Mouse (Mus musculus) gastrocnemius, adult 2 months (tissue): ENCODE measurements around the gene Serpina1e. TPM values are rescaled to one million over a fixed set of nuclear protein-coding genes. Genes with fewer than 3 reads are reported as not detected.
"Not testable (repeated sequence)": the region's sequence is repeated elsewhere in the genome, so short reads cannot be mapped to it uniquely, and the experiment has no call there.

Experiments
- DNase-seq: peaks from one replicate; pipeline ENCODE4 v3.0.0; 2022
- H3K27ac ChIP-seq: fragments of 200-600 bp; 2 replicates; pipeline ENCODE4 v1.8.1; 2022; ENCODE audit warnings: mild to moderate bottlenecking
- H3K4me3 ChIP-seq: fragments of 200-600 bp; 2 replicates; pipeline ENCODE4 v1.8.1; 2022; ENCODE audit warnings: mild to moderate bottlenecking, moderate library complexity
- CTCF ChIP-seq: fragments of 200-600 bp; IDR thresholded peaks from 2 replicates; pipeline ENCODE4 v1.8.1; 2022; ENCODE audit warnings: antibody characterized with exemption, mild to moderate bottlenecking, moderate library complexity
- intact Hi-C: fragments of 180-260 bp; cut with DNase I; formaldehyde crosslinking; loops from one replicate; pipeline ENCODE4 v1.15.1; 2025
- total RNA-seq, 2 experiments: library from RNA; stranded (reverse); gene quantifications; 2 replicates each; pipeline ENCODE4 v1.2.3; 2021

The Serpina1e gene
- total RNA-seq, 2 experiments from 2014 or later = 0.17 TPM; not detected in 1

DNA sequence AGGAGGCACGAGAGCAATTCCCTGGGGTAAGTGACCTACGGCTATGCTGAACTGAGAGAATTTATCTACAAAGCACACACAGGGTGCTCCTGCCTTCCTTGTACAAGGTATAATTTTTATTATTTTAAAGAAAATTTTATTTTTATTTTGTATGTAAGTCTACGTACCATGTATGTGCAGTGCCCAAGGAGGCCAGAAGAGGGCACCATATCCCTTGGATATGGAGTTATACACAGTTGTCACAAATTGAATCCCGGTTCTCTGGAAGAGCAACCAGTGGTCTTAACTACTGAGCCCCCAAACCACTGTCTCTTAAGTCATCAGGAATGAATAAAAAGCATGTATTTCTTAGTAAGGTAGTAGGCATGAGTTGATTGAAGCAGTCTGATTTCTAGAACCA, 26.2 kb upstream of the Serpina1e start:
- no peak overlapping the region for H3K4me3 ChIP-seq
- H3K27ac ChIP-seq = no peak overlapping the region
- intact Hi-C loops = no loop called here
- TF ChIP-seq CTCF = peak; percentile 77
- DNase-seq = peak; percentile 47

DNA sequence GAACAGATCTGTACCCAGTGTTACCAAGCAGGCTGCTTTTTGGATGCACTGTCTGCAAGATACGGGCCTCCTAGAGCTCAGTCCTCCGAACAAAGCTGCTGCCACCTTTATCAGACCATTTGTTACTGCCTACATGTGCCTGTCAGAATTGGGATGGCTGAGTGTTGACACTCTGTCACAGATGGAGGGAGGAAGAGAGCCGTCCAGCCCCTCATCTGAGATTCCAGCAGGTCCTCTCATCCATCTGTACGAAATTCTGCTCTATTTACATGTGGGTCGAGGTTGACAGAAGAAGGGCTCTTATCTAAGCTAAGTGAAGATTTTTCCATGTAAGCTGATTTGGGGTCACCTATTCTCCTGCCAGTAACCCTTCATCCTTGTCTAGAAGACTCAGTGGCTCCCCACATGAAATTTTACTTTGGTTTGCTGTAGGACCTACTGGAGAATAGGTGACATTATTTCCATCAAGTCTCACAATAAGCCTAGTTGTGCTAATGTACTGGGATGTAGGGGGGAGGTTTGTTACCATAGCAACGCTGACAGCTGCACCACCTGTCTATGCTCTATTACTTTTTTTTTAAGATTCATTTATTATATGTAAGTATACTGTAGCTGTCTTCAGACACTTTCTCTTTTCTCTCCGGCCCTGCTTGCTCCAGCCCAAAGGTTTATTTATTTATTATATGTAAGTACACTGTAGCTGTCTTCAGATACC, 23.0 kb upstream of the Serpina1e start:
- intact Hi-C loops = no loop called here
- no peak for DNase-seq
- Histone ChIP-seq H3K27ac (no peak overlapping the region), H3K4me3 (no peak overlapping the region)
- TF ChIP-seq CTCF = no peak

DNA sequence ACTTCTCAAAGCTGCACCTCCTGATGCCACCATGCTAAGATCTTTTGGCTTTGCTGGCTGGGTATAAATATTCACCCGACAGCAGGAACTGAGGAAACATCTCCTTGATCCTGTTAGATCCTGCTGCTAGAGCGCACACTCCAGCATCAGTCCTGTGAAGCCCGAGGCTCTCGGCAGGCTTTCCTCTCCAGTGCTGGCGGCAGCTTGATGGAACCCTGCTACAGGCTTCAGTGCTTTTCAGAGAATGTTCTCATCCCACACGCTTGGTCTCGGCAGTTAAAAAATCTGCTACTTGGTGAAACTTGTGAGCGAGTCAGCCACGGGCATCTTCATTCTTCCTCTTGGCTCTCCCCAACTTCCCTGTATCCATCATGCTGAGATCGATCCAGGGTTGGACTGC, 19.5 kb upstream of the Serpina1e start:
- no peak for DNase-seq
- TF ChIP-seq CTCF = no peak
- intact Hi-C loops = no loop called here
- H3K27ac ChIP-seq = no peak overlapping the region
- no peak overlapping the region for H3K4me3 ChIP-seq

DNA sequence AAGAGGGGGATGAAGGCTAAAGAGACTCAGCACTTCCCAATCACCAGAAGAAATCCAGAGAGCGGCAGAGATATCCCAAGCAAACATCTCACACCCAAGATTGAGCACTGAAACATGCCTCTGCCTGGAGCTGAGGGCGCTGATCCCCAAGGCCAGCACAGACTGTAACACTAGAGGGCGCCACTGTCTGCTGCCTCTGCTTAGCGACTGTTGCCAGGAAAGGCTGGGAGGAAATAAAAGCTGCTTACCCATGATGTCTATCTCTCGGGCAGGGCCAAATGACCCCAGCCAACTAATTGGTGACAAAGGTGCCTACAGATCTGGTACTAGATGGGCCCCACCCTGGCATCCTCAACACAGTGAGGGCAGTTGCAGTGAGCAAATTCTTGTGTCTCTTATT, 19.1 kb upstream of the Serpina1e start:
- intact Hi-C loops = no loop called here
- peak; percentile 51 for TF ChIP-seq CTCF
- H3K4me3 ChIP-seq = no peak overlapping the region
- DNase-seq = no peak
- no peak overlapping the region for H3K27ac ChIP-seq

DNA sequence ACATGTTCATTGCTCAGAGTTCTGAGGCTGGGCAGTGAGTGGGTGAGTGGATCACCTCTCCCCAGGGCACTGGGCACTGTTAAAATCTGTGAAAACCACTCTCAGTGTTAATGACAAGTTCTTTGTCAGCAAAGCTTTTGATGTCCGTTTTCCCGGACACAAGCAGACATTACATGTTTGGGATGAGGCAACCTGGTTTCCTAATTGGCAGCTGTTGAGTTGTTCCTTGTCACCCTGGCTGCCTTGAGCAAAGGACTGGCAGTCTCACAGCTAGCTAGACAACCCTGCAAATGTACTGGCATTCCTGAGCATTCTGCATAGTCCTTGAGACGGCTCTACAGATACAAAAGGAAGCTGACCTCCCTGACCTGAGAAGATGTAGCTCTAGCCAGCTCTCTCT, 18.3 kb upstream of the Serpina1e start:
- no peak for TF ChIP-seq CTCF
- H3K27ac ChIP-seq = no peak overlapping the region
- intact Hi-C loops = no loop called here
- DNase-seq = no peak
- no peak overlapping the region for H3K4me3 ChIP-seq

DNA sequence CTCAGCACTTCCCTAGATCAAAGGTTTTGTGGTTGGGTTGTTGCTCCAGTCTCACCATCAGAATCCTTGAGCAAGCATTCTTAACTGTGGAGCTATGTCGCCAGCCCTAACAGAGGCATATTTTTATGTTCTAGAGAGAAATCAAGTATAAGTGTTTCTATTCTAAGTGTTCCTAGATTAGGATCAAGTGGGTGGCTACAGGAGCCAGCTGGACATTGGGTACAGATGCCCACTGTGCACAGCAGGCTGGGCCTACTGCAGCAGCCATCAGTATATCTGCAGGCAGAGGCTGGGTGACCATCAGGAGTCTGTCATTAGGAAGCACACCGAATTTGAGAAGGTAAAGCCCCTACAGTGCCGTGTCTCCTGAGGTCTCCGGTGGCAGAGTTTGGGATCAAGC, 12.3 kb upstream of the Serpina1e start:
- no peak for TF ChIP-seq CTCF
- intact Hi-C loops = no loop called here

DNA sequence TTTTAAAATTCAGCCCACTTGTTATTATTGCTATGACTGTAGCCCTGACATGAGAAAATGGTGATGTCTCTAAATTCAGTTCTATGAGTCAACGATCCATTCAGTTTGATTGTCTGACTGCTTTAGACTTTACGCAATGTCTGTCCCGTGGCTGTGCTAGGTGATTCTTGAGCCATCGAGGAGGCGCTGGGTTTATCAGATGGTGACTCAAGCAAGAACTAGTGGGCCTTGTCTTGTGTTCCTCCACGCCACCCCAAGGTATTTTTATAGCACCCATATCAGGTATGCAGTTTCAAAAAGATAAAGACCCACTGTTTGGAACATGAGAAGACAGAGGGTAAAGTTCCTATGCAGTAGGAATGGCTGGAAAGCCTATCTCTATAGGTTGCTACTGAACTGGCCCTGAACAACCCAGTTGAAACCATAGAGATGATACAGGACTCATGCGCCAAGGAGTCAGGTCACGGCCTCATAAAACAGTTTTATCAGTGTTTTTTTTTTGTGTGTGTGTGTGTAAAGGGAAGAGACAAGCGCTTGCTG, 10.9 kb upstream of the Serpina1e start:
- H3K27ac ChIP-seq = no peak overlapping the region
- TF ChIP-seq CTCF = no peak
- intact Hi-C loops = no loop called here
- DNase-seq = no peak
- no peak overlapping the region for H3K4me3 ChIP-seq

More for the DNA sequence above, 12.3 kb upstream of the Serpina1e start:
- no peak for DNase-seq
- H3K4me3 ChIP-seq = no peak overlapping the region
- H3K27ac ChIP-seq = no peak overlapping the region

DNA sequence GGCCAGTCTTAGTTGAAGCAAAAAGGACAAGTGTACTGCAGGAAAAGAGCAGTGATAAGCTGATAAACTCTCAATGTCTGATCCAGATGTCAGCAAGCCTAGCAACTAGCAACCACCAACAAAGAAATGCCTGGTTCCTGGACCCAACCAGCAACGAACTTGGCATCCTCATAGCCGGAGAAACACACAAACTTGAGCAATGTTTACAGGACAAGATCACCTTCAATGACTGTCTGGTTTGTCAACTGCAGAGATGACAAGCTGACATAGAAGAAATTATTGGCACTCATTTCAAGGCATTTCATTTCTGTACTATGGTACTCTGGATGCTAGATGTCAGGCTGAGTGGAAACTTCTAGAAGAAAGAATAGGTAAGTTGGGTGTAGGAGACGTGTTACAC, 8.0 kb upstream of the Serpina1e start:
- H3K4me3 ChIP-seq = no peak overlapping the region
- DNase-seq = no peak
- H3K27ac ChIP-seq = no peak overlapping the region
- no peak for TF ChIP-seq CTCF
- intact Hi-C loops = no loop called here

DNA sequence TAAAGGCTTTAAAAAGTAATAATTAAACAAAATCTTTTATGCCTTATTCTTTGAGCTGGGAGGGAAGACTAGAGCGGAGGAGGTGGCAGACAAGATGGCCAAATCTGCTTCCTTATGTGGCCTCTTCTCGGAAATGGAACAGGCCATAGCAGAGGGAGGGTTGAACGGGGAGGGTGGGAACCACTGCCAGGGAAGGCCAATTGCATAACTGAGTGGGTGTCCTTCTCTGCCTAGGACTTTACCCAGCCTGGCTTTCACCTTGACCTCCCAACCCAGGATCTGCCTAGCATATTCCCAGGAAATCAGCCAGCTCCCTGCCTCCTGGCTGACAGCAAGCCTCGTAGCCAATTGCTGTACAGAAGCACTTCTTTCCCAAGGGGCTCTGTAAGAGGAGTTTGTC, 4.5 kb upstream of the Serpina1e start:
- H3K27ac ChIP-seq = no peak overlapping the region
- TF ChIP-seq CTCF = no peak
- intact Hi-C loops = no loop called here

DNA sequence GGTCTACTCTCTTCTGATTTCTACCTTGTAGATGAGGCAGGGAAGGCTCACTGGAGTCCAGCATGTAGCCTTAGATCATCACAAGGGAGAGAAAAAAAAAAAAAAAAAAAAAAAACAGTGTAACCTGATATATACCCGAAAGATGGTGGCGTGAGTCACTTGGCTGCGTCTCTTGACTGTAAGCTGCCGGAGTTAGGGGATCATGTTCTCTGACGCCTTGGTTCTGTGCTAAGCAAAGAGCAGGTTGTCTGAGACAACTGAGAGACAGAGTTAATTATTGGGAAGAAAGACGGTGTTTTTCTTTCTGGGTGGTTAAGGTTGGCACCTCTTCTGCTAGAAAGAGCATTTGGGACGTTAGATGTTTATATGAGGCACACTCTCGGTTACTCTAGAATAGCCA, 4.1 kb upstream of the Serpina1e start:
- TF ChIP-seq CTCF = no peak
- Histone ChIP-seq H3K4me3 (no peak overlapping the region), H3K27ac (no peak overlapping the region)
- DNase-seq = no peak
- intact Hi-C loops = no loop called here

More for the DNA sequence above, 4.5 kb upstream of the Serpina1e start:
- DNase-seq = no peak
- H3K4me3 ChIP-seq = no peak overlapping the region

DNA sequence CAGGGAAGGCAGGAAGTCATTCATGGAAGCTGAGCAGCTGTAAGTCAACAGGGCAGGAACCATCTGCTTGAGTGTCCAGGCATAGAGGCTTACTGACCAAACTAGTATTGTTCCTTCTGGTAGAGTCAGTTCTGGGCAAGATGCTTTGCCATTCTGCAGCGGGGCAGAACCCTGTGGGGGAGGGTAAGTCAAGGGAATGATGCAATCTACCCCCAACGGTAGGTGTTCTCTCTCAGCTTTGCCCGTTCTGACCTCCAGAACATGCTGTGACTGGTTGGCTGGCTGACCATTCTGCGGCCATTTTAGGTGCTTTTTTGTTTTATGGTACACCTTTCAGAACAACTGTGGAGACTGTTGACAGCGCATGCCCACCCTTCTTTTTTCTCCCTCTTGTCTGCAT, 3.6 kb upstream of the Serpina1e start:
- DNase-seq = no peak
- no peak for TF ChIP-seq CTCF
- intact Hi-C loops = no loop called here
- no peak overlapping the region for H3K4me3 ChIP-seq
- no peak overlapping the region for H3K27ac ChIP-seq

DNA sequence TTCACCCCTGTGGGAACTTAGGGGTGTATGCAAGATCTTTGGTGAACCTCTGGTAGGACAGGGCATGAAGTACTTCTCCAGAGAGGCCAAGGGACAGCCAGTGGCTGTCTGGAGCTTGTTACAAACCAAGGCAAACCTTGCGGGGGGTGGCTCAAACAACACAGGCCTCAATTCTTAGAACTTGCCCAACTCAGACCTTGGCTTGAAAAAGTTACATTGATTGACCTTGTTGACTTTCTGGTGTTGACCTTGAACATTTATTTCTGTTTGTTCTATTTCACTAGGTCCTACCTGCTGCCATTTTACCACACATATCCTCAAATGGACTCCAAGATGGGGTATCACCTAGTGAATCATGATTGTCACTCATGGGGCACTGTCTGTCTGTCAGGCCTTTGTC, 2.9 kb upstream of the Serpina1e start:
- no peak for DNase-seq
- no peak for TF ChIP-seq CTCF
- Histone ChIP-seq H3K27ac (no peak overlapping the region), H3K4me3 (no peak overlapping the region)
- intact Hi-C loops = no loop called here

DNA sequence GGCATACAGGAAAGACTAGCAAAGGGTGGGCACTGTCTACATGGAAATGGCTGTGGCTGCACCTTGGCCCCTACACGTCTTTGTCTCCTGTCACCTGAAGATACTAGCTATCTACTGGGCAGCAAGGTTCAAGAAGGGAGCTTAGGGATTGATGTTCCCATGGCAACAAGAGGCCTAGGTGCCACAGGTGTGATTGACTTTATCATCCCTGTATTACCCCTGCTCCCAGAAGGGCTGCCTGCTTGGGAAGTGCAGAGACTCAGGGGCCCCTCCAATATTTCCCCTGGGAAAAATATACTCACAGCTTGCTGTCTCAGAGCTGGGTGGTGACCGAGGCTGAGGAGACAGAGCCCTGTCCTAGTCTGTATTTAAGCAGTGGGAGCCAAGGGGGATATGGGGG, 2.2 kb downstream of the Serpina1e start:
- H3K27ac ChIP-seq, H3K4me3 ChIP-seq, DNase-seq, intact Hi-C loops: not testable (repeated sequence)

DNA sequence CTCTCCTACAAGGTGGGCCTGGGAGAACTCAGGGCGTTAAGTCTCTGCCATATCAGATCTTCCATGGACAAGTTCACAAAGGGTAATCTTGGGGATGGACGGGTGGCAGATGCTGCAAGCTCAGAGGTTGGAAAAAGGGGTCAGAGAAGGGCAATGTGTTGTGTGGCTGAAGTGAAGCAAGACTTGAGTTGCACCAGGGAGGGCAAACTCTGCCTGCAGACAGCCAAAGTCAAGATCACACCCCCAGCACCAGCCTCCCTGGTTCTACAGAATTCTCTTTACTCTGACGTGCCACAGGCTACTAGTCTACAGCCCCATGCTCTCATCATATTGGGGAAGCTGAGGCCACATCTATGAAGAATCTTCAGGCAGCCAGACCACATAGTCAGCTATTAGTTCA, 5.8 kb downstream of the Serpina1e start:
- H3K4me3 ChIP-seq, H3K27ac ChIP-seq, DNase-seq, intact Hi-C loops: not testable (repeated sequence)
